Mouse (Mus musculus): Measurements from ENCODE around the gene Cdh3. TPM values are rescaled to one million over a fixed set of nuclear protein-coding genes. Genes with fewer than 3 reads are reported as not detected.

Cdh3 gene
- total RNA-seq, 1 experiment from 2014 or later, result not detected

- no peak for ATAC-seq (ENCODE audit: extremely low read depth, insufficient number of reproducible peaks, low FRiP score, poor library complexity, severe bottlenecking)
Observed at GRCm38 (mm10) chr8:106521845-106522244, 11.2 kb downstream of the Cdh3 start.

DNA sequence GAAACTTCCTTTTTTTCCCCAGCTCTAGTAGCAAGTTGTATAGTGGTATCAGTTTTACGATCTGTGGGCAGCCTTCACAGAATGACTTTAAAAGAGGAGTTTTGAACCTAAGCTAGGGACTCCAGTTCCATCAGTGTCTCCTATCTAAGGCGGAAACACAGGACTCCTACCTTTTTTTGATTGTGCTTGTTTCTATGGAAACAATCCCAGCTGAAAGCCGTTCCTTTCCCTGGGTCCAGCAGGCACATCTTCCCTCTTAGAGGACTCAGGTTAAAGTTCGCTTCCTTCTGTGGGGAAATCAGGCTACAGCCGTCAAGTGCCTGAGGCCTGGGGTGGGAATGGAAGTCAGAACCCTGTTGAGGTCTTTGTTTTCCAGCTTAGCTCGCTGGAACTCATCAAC is 16.0 kb downstream of the Cdh3 start:
- no peak for ATAC-seq (ENCODE audit: extremely low read depth, insufficient number of reproducible peaks, low FRiP score, poor library complexity, severe bottlenecking)

DNA sequence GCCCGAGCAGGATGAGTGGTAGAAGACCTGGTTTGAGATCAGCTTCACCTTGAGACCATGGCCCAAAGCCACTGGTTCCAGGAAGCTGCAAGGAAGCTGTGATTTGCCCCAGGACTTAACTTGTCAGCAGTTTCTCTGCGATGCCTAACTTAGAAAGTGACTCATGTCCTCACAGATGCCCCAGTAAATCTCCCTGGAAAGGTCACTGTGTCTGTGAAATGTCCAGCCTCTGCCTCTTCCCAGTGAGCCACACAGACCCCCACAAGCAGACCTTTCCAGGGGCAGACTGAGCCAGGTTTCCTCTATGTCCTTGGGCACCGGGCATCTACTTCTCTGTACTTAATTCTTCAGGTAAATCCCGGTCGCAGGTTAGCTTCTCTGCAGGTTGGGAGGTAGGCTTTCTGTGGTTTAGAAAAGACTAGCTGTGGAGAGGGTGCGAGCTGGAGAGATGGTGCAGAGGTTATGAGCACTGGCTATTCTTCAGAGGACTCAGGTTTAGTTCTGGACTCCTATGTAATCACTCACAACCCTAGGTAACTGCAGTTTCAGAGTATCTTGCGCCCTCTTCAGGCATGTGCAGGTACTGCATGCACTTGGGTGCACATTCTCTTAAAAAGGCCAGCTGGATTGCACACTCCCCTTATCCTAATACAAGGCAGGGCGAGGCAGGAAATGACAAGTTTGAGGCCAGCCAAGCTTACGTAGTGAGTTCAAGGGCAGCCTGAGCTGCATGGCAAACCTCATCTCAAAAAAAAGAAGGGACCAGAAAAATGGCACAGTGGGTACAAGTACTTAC is 16.7 kb downstream of the Cdh3 start:
- no peak for ATAC-seq (ENCODE audit: extremely low read depth, insufficient number of reproducible peaks, low FRiP score, poor library complexity, severe bottlenecking)

DNA sequence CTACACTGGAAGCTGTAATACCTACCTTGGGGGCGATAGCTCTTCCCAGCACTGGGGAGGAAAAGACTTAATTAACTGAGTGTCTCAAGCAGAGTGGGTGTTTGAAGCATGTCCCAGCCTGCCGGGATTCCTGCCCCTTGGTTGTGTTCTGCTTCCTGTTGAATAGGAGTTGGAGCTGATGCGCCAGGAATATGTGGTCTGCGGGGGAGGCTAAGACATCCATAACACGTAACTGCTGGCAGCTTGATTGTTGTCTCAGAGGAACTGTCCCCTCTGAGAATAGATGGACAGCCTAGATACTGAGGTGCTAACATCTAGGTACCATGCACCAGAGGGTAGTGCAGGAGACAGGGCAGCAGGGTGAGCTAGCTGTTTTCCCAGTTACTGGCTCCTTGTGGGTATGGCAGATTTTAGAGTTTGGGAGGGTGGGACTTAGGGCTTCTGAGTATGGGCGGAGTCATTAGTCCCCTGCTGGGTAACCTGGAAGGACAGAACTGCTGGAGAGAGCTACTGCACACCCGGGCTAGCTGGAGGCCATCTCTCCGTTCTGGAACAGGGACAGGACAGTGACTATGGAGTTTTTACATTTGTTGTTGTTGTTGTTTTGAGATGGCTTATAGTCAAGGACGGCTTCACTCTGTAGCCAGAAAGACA is 18.0 kb downstream of the Cdh3 start:
- no peak for ATAC-seq (ENCODE audit: extremely low read depth, insufficient number of reproducible peaks, low FRiP score, poor library complexity, severe bottlenecking)

GRCm38 (mm10) chr8:106529885-106530482 is 19.3 kb downstream of the Cdh3 start:
- no peak for ATAC-seq (ENCODE audit: extremely low read depth, insufficient number of reproducible peaks, low FRiP score, poor library complexity, severe bottlenecking)

DNA sequence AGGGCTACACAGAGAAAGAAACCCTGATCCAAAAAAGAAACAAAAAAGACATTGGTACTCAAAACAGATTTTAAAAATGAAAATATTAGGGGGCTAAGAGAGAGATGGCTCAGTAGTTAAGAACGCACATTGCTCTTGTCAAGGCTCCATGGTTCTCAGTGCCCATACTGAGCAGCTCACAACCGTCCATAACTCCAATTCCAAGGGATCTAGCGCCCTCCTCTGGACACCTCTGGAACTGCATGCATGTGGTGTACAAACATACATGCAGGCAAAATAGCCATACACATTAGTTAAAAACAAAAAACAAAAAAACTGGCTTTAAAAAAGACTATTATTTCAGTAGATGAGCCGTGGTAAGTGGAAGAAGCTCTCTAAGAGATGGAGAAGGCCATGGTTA is 19.9 kb downstream of the Cdh3 start:
- ATAC-seq (ENCODE audit: extremely low read depth, insufficient number of reproducible peaks, low FRiP score, poor library complexity, severe bottlenecking), result no peak

DNA sequence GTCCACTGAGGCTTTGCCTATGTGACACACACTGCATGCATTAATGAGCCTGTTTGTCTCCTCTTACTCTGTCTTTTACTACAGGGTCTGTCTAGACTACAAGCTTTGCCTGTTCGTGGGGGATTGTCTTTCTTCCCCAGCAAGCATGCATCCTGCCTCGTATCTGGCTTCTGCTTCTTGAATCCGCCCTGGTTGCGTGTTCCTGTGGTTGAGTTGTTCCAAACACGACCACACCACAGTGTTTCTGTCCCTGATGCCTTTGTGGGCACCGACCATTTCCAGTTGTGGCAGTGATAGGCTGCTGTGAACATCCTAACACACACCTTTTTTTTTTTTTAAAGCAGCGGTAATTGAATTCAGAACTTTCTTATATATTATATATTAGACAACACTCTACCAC is 23.0 kb downstream of the Cdh3 start:
- ATAC-seq (ENCODE audit: extremely low read depth, insufficient number of reproducible peaks, low FRiP score, poor library complexity, severe bottlenecking), result no peak

DNA sequence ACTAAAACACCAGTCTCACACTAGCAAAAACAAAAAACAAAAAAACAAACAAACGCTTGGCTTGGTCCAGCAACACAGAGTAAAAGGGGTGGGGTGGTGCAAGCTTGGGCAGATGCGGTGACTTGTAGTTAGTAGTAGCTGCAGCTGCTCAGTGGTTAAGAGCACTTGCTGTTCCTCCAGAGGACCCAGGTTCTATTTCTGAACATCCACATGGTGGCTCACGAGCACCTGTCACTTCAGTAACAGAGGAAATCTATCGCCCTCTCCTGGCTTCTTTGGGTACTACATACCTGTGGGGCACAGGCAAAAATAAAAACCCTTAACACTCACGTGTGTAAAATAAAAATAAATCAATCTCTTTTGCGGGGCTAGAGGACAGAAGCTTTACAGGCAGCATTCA is 23.8 kb downstream of the Cdh3 start:
- 0 out of 2 replicates have a peak, but pooled peaks have one; percentile 27 for ATAC-seq (ENCODE audit: extremely low read depth, insufficient number of reproducible peaks, low FRiP score, poor library complexity, severe bottlenecking)

DNA sequence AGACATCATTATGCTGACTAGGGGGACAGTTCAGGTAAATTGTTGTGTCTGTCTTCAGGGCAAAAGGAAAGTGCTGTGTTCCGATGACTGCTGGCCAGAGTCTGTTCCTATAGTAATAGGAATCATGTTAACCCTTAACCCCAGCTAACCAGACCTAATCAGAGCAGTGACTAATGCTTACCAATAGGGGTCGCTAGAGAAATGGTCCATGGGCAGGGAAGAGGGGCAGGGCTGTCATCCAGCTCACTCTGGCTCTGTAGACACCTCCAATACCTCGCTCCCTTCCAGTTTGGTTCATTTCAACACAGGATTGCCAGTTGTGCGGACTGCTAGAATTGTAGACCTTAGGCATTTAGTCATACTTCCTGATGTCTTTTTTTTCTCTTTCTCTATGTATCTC is 24.8 kb downstream of the Cdh3 start:
- ATAC-seq (ENCODE audit: extremely low read depth, insufficient number of reproducible peaks, low FRiP score, poor library complexity, severe bottlenecking), result no peak

DNA sequence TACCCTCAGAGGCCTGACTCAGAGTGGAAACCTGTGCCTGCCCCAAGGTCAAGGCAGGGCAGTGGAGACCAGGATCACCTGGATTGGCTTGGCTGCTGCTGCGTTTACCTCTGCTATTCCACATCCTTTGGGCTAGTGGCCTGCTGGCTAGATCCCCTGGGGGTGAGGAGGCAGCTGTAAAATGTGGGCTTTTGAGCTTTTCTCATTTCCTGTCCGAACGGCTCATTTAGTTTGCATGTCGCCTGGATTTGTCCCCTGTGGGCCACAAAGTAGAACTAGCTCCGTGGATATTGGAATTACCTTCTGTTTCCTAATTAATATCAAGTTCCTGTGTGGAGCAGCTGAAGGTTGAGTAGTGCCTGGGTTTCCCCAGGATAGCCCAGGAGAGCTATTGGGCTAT is 28.5 kb downstream of the Cdh3 start:
- no peak for ATAC-seq (ENCODE audit: extremely low read depth, insufficient number of reproducible peaks, low FRiP score, poor library complexity, severe bottlenecking)

DNA sequence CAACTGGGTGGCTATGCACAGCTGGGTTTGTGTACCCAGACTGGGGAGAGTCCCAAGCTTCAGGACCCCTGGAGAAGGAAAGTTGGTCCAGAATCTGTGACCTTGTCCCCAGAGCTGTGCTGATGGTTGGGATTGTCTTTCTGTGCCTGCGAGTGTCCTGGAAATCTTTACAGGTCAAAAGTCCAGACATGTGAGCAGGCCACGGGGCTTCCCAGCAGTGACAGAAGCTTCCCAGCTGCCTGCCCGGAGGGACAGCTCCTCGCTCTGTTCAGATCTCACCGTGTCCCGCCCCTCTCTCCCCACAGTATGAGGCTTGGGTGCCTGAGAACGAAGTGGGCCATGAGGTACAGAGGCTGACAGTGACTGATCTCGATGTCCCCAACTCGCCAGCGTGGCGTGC is 30.3 kb downstream of the Cdh3 start:
- no peak for ATAC-seq (ENCODE audit: extremely low read depth, insufficient number of reproducible peaks, low FRiP score, poor library complexity, severe bottlenecking)

- no peak for ATAC-seq (ENCODE audit: extremely low read depth, insufficient number of reproducible peaks, low FRiP score, poor library complexity, severe bottlenecking)
Observed at GRCm38 (mm10) chr8:106543043-106543442, 32.4 kb downstream of the Cdh3 start.

GRCm38 (mm10) chr8:106545149-106545548 is 34.5 kb downstream of the Cdh3 start:
- no peak for ATAC-seq (ENCODE audit: extremely low read depth, insufficient number of reproducible peaks, low FRiP score, poor library complexity, severe bottlenecking)

- no peak for ATAC-seq (ENCODE audit: extremely low read depth, insufficient number of reproducible peaks, low FRiP score, poor library complexity, severe bottlenecking)
Observed at GRCm38 (mm10) chr8:106546746-106547145, 36.1 kb downstream of the Cdh3 start.

DNA sequence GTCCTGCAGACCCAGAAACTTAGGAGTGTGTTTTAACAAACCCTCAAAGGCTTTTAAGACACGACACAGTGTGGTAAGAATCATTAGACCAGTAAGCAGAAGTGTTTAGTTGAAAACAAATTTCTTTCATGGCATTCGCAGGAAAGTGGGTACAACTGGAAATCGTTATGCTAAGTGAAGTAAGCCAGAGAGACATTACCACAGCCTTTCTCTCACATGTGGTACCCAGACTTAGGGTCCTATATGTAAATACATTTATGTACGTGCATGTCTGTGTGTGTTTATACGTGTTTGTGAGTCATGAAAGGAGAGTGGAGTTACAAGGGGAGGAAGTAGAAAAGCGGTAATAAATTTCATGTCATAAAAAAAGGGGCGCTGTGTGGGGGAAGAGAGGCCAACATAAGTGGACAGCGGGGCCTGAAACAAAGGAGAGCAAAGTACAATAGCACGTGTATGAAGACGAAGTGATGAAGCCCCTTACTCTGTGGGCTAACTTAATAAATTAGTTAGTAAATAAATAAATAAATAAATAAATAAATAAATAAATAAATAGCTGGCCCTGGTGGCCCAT is 37.8 kb downstream of the Cdh3 start:
- no peak for ATAC-seq (ENCODE audit: extremely low read depth, insufficient number of reproducible peaks, low FRiP score, poor library complexity, severe bottlenecking)

- no peak for ATAC-seq (ENCODE audit: extremely low read depth, insufficient number of reproducible peaks, low FRiP score, poor library complexity, severe bottlenecking)
Observed at GRCm38 (mm10) chr8:106550906-106551305, 40.2 kb downstream of the Cdh3 start.

DNA sequence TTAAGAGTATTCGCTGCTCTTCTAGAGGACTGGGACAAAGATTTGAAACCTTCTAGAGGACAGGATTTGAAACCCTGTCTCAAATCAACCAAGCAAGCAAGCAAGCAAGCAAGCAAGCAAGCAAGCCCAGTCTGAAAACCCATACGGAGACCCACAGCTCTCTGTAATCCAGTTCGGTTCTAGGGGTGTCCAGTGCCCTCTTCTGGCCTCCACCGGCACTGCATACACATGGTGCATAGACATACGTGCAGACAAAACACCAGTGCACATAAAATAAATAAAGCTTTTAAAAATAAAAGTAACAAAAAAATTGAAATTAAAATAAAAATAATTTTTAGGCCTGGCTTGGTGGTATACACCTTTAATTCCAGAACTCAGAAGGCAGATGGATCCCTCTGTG is 43.3 kb downstream of the Cdh3 start:
- ATAC-seq (ENCODE audit: extremely low read depth, insufficient number of reproducible peaks, low FRiP score, poor library complexity, severe bottlenecking), result no peak

- no peak for ATAC-seq (ENCODE audit: extremely low read depth, insufficient number of reproducible peaks, low FRiP score, poor library complexity, severe bottlenecking)
Observed at GRCm38 (mm10) chr8:106556068-106556645, 45.5 kb downstream of the Cdh3 start.

DNA sequence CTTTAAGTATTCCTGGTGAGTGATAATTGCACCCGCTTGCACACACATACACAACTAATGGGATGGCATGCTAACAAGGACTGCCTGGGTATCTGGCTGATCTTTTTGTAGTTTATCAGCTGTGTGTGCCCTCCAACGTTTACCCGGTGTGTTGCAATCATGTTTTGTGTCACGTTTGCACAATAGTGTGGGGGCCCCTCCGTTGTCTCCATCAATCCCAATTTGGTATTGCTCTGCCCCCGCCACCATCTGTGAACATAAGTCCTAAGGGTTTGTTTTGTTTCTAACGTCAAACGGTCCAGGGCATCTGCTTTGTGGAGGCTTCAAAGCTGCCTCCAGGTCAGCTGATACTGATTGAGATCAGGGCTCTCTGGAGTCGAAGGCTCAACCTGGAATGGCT is 49.2 kb downstream of the Cdh3 start:
- no peak for ATAC-seq (ENCODE audit: extremely low read depth, insufficient number of reproducible peaks, low FRiP score, poor library complexity, severe bottlenecking)
